Mouse (Mus musculus) kidney, postnatal 36 days (tissue): ENCODE data around the gene Irgm2.
A peak's percentile ranks its signal among the peaks of the same experiment; 100 is the strongest.
"Not testable (repeated sequence)": the region's sequence is repeated elsewhere in the genome, so short reads cannot be mapped to it uniquely, and the experiment has no call there.

Source experiments
- DNase-seq, 2 experiments: peaks; one replicate each; pipeline ENCODE4 v3.0.0; 2021 to 2022; ENCODE audit warnings: mixed read lengths in 2 of 2

Gene Irgm2

DNA sequence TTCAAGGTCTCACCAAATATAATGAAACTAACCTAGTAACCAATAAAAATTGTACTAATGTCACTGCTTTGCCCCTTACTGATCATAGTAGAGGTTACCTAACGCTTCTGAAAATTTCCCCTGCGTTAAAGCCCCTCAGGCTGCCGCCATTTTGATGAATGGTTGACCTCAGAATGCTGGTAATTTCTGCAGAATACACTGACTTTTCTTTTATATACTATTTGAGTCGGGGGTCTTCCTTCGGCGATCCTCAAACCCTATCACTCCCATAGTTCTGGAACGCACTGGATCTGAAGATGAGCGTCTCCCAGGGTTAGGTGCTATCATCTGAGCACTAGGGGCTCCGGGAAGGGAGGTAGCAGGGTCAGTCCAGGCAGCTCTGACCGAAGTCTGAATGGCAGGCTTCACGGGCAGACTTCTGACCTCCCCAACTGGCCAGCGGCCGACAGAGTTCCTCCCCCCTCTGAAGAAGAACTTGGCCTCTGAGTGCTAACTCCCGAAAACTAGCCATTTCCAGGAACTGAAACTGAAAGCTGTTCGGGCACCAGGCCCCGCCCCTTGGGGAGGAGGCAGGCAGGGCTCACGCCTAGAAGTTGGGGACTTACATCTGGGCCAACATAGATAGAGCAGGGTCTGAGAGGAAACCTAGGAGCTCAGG, 15.1 kb downstream of the Irgm2 start:
- peak; percentile 95 to 96 for DNase-seq

- DNase-seq: not testable (repeated sequence)
Measured at GRCm38 (mm10) chr11:58215049-58215430, 15.6 kb downstream of the Irgm2 start.

DNA sequence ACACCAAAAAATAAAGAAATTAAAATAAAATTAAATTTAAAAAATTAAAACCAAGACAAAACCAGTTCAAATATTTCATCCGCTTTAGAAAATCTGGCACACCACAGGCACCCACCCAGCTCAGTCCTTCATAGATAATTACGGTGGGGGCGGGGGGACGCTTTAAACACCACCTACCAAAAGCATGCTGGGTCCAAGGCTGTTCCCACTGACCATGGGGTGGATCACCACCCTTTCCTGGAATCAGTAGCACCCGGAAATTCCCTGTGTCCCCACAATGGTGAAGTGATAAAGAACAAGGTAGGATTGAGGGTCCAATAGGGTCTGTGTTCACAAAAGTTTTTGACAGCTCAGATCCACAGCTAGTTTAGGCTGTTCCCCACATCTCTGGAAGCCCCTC, 16.4 kb downstream of the Irgm2 start:
- peak in 1 of 2 experiments; percentile 16 for DNase-seq

- DNase-seq: no peak
Measured at GRCm38 (mm10) chr11:58216823-58217222, 17.4 kb downstream of the Irgm2 start.

DNA sequence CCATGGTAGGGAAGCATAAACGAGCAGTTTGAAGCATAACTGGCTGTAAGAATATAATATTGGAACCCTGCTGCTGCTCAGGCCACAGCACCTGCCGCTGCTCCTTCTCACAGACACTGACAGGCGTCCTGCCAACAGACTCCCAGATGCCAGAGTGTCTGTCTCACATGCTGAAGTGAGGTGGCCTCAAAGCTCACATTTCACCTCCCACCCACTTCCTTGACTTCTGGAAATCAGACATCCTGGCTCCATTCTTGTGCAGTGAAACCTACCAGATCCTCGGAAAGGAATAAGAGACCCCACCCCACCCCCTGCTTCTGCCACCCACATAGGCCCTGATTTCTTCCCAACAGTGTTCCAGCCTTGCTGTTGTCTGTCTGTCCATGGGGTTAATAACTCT, 24.3 kb downstream of the Irgm2 start:
- peak; percentile 41 to 58 for DNase-seq

- DNase-seq: peak; percentile 79 to 83
Measured at GRCm38 (mm10) chr11:58224313-58224712, 24.9 kb downstream of the Irgm2 start.

DNA sequence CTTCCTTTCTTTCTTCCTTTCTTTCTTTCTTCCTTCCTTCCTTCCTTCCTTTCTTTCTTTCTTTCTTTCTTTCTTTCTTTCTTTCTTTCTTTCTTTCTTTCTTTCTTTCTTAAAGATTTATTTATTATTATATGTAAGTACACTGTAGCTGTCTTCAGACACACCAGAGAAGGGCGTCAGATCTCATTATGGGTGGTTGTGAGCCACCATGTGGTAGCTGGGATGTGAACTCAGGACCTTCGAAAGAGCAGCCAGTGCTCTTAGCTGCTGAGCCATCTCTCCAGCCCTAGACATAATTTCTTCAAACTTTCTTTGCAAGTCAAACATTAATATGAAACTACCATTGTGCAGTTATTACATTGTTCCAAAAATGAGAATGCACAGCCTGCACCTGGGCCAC, 25.5 kb downstream of the Irgm2 start:
- not testable (repeated sequence) for DNase-seq

DNA sequence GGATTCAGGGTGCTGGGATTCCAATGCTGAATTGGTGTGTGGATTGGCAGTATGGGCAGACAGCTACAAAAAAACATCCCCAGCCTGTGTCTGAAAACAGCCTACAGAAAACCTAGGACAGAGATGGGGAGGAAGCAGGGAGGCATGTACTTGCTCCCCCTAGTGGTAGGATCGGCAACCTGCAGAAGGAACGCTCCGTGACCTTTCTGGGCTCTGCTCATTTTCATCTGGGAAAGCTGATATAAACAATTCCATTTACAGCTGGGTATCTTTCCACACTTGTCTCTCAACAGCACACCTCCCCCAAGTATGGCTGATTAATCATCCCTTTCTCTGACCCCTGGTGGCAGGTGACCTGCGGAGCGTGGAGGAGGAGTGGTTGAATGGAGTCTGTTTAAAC, 26.2 kb downstream of the Irgm2 start:
- DNase-seq: peak; percentile 77 to 86

DNA sequence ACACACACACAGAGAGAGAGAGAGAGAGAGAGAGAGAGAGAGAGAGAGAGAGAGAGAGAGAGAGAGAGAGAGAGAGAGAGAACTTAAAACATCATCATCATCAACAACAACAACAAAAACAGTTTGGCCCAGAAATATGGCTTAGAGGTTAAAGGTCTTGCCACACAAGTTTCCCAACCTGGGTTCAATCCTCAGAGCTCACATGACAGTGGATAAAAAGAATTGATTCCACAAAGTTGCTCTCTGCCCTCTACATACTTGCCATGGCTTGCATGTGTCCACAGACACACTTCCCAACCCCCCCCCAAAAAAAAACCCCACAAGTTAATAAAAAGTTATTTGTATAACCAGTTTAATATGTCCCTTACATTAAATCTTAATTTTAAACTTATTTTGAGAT, 27.0 kb downstream of the Irgm2 start:
- DNase-seq: no peak

DNA sequence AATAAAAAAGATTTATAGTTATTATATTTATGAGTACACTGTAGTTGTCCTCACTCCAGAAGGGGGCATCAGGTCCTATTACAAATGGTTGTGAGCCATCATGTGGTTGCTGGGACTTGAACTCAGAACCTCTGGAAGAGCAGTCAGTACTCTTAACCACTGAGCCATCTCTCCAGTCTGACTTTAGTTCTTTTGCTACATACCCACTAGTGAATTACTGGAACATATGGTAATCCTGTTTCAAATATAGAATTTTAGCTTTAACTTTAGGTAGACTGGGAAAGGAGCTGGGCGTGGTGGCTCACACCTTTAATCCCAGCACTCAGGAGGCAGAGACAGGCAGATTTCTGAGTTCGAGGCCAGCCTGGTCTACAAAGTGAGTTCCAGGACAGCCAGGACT, 28.6 kb downstream of the Irgm2 start:
- DNase-seq: not testable (repeated sequence)

GRCm38 (mm10) chr11:58230396-58230910, 31.0 kb downstream of the Irgm2 start:
- DNase-seq: no peak

- DNase-seq: no peak
Measured at GRCm38 (mm10) chr11:58231156-58231555, 31.7 kb downstream of the Irgm2 start.

DNA sequence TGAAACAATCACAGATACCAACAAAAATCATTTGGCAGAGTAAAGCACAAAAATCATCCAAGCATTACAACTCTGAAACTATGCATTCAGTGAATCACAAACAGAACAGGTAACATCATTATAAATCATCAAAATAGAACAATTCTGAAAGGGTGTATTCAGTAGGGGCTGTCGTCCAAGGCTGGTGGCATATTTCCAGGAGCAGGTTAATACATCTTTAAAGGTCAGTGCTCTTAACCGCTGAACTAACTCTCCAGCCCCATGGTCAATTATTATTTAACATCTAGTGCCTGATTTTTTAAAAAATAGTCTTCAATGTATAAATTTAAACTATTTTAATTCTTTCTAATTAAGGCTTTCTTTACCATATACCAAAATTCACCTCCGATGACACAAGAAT, 35.1 kb downstream of the Irgm2 start:
- DNase-seq: peak; percentile 53 to 58

- DNase-seq: peak; percentile 55 to 72
Measured at GRCm38 (mm10) chr11:58235152-58235551, 35.7 kb downstream of the Irgm2 start.

- peak; percentile 76 to 79 for DNase-seq
Measured at GRCm38 (mm10) chr11:58238840-58239791, 39.7 kb downstream of the Irgm2 start.

DNA sequence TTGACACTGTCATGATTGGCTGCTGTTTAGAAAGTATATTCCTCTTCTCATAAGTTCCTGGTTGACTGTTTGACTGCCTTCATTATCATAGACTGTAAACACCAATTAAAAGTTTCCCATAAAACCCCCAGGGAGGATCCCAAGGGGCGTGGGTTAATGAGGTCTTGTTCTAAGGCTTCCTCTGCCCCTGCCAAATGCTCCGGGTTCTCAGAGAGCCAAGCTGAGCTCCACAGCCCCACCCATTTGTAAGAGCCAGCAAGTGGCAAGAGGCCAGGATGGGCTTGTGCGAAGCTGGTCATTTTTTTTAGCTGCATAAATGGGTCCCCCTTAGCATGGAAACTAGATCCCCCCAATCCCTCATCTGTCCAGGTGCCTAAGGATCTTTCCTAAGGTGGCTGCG, 47.9 kb downstream of the Irgm2 start:
- no peak for DNase-seq

- no peak for DNase-seq
Measured at GRCm38 (mm10) chr11:58249203-58249981, 50.0 kb downstream of the Irgm2 start.

- DNase-seq: no peak
Measured at GRCm38 (mm10) chr11:58250550-58250949, 51.1 kb downstream of the Irgm2 start.

- DNase-seq: no peak
Measured at GRCm38 (mm10) chr11:58254411-58254810, 55.0 kb downstream of the Irgm2 start.

DNA sequence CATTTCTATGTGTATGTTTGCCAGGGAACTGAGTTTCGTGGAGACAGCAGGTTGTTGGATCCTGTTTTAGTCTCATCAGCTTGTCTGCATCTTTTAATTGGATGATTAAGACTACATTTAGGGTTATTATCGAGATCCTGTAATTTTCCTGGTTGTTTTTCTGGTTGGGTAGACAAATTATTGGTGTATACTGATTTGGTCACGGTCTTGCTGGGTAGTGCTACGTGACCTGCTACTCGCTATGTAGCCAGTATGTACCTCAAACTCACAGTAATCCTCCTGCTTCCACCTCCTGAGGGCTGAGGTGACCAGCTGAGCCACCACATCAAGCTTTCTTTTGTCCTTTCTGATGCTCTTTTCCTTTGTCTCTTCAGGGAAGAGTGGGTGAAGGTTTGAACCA, 58.4 kb downstream of the Irgm2 start:
- no peak for DNase-seq

DNA sequence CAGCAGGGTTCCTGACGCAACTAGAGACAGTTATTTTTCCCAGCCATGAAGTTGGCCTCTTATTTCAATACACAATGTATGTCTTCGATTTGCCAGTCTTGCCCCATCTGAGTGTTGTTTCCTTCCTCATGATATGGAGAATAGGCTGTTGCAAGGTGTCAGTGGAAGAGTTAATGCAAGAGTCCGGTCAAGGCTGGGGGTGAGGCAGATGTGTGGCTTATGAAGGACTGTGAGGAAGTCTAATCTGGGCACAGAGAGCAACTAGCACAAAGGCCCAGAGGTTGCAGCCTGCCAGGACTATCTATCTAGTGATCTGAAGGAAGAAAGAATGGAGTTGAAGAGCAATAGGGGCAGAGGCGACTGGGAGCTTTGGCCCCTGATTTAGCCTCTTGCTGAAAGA, 60.7 kb downstream of the Irgm2 start:
- DNase-seq: no peak

DNA sequence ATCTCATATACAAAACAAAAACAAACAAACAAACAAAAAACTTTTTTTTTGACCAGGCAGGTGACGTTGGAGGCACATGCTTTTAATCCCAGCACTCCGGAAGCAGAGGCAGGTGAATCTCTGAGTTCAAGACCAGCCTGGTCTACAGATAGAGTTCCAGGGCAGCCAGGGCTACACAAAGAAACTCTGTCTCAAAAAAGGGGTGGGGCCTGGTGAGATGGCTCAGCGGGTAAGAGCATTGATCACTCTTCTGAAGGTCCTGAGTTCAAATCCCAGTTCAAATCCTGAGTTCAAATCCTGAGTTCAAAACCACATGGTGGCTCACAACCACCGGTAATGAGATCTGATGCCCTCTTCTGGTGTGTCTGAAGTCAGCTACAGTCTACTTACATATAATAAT, 62.4 kb downstream of the Irgm2 start:
- no peak for DNase-seq

GRCm38 (mm10) chr11:58262336-58262735, 62.9 kb downstream of the Irgm2 start:
- no peak for DNase-seq
